Mouse (Mus musculus) thymus, postnatal 14 days (tissue): ENCODE measurements around the gene Pspn.
A peak's percentile ranks its signal among the peaks of the same experiment; 100 is the strongest.

ENCODE experiments used
- DNase-seq: peaks from one replicate; pipeline ENCODE4 v3.0.0; 2021

Gene Pspn

DNA sequence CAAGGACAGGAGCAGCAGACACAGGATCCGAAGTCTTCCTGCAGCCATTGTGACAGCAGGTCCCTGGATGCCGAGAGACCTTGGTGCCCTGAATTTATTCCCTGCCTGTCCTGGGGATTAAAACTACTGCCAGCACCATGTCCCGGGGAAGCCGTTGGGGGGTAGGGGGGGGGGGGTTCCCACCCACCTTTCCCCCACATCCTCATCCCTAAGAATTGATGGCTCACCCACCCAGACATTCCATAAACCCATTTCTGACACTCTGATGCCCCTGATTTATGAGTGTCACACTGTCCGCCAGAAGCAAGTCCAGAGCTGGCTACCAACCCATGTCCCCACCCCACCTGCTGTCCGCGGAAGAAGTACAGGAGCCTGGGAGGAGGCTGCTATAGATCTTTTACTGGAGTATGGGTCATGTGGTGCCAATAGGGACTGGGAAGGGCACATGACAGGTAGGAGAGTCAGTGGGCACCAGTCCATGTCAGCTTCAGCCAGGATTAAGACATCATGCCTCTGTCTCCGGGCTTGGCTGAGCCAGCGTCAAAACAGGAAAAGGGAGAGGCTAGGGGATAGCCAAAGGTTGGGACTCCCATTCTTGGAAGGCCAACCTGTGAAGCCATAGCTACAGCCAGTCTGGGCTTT lies at the start of gene Pspn:
Pspn (minus strand) TSS at position 51 of the 642 bp plus-strand sequence.
- no peak for DNase-seq

DNA sequence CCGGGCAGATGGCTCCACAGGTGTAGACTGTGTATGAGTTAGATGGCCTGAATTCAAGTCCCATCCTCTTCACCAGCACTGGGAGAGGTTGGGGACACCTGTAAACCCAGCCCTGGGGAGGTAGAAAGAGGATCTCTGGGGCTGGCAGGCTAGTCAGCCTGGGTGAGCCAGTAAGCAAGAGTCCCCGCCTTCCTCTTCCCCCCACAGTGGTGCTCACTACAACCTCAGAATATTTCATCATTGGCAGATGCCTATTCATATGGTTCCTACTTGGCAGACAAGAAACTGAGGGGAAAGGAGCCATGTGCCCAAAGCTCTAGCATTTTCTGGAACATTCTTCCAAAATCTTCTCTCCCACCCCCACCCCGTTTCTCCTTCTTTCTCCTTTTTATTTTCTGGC lies 49.0 kb upstream of the Pspn start:
- no peak for DNase-seq

DNA sequence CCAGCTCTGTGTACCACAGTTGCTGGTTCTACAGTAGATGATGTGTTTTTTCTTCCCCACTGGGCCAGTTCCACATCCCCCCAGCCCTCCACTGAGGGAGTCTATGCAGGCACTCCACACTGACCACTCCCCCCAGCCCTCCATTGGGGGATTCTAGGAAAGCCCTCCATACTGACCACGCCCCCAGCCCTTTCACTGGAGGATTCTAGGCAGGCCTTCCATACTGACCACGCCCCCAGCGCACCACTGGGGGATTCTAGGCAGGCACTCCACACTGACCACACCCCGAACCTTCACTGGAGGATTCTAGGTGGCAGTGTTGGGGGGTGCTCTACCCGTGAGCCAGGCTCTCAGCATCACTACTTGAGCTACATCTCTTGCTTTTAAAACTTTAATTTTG lies 47.6 kb upstream of the Pspn start:
- DNase-seq, result no peak

DNA sequence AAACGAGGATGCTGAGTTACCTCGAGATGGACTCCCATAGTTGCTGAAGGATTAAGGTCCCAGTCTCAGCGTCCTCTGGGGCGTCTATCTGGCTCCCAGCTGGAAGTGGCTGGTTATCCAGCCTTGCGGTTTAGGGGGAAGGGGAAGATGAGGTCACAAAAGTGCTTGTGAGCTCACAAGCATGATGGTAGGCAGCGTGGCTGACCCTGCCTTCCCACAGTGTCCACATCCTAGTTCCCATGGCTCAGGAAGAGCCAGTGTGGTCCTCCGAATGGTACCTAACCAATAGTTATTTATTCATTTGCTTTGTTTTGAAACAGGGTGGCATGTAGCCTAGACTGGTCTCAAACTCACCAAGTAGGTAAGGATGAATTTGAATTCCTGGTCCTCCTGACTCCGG lies 41.7 kb upstream of the Pspn start, which contains the start of gene Slc25a41:
Slc25a41 (minus strand) TSS at position 101 of the 400 bp plus-strand sequence.
- no peak for DNase-seq

DNA sequence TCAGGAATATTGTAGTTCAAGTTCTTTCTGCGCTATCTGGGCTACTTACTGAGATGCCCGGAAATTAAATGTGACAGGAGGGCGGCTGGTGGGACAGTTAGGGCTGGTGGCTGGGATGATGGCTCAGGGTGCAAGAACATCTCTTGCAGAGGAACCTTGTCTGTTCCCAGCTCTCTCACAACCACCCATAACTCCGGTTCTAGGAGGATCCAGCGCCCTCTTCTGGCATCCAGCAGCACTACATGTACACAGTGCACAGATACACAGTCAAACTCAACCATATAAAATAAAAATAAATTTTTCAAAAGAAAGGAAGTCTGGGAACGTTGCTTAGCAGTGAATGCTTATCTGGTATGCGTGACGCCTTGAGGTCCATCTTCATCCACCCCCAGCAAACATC lies 39.2 kb upstream of the Pspn start:
- DNase-seq, result peak; percentile 34

DNA sequence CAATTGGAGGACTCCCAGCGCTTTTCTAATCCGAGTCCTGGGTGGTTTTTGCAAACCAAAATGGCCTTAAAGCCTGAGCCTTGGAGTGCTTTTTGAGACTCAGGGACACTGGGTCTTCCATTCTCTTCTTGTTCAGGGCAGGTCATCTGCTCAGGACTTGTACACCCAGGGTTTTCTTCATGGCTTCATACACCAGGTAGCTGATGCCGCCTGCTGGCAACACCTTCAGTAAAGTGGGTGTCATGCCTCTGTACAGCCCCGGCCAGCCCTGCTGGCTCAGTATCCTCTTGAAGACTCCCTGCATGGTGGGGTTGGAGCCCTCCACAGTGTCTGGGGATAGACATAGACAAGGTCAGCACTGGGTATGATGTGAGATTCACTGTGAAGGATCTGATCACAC lies 33.0 kb upstream of the Pspn start:
- no peak for DNase-seq

DNA sequence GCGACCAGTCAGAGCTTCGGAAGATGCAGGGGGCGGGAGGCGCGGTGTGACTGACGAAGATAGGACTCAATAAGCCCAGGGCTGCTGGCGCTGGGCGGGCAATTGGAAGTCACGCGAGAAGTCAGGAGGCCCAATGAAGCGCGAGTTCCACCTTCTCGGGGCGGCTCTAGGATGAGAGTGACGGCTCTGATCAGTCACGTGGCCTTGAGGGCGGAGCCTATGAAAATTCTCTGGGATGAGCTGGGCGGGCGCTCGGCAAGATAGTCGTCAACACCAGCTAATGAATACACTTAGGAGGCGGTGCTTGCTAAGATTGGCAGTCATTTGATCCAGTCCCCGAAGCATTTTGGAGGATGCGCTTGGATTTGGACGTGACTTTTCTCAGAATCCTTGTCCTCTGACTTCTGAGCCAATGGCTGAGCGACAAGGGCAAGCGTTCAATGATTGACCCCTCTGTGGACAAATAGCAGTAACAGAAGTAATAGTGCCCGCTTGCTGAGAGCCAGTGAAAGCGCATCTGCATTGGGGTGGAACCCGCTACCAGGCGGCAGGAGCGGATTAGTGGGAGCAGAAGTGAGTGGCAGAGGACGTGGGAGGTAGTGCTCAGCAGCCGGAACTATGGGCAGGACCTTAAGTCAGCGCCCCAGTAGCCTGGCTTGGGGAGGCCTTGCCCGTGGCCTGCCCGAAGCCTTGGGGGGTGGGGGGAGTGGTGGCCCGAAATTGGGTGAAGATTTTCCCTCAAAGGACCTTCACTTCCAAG lies 32.0 kb upstream of the Pspn start:
- DNase-seq, result no peak

DNA sequence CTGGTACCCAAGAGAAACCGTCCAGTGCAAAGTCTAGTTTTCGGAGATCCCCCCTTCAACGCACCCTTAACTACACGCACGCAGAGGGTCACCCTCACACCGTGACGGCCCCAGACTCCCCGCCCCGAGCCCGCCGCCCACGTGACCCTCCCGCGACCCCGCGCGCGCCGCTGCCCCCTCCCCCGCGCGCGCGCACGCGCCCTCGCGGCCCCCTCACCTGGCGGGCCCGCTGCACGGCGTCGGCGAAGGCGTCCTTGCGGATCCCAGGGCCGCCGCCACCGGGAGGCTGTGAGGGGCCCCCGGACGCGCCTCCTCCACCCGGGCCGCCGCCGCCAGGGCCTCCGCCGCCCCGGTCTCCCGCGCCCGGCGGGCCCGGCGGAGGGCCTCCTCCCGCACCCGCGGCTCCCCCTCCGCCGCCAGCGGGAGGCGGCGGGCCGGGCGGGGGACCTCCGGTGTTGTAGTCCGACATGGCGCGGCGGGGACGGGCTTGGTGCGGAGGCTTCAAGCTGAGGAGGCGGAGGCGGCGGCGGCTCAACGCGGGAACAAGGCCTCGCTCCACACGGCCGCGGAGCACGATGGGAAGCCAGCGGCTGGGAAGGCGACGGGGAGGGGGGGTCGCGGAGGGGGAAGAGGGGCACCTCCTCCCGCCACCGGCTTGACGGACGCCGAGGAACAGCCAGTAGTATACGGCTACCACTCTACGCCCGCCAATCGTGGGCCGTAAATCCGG lies 31.3 kb upstream of the Pspn start, which contains the start of gene Khsrp:
Khsrp (minus strand) TSS at position 592 of the 730 bp plus-strand sequence.
- DNase-seq, result peak; percentile 99

DNA sequence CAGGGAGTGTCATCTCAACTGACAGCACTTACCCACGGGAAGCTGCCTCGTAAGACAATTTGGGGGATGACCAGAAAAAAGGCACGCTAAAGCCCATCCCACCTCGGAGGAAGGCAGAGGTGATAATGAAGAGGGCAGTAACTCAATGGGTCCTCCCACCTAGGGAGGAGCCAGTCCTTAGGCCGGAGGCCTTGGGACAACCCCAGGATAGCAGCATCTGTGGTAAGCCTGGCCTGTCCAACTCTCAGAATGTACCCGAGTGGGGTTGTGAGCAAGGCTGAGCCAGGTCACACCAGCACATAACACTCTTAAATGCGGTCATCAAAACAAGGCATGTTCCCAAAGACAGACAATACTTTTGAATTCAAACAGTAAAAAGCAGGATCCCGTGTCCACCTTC lies 29.9 kb upstream of the Pspn start:
- no peak for DNase-seq

DNA sequence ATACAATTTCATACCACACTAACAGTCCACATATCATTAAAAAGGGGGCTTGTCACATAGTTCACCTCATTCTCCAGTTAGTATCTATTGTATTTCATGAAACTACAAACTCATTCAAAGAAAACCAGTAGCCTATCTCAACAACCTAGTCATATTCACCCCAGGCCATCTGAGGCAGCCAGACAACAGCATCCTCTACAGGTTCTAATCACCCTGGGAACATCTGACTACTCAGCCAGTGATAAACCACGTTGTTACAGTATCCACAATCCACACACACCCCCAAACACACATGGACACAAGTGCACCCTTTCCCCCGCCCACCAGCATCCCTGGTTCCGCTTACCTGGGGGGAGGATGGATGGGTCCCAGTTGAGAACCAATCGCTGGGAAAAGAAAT lies 27.7 kb upstream of the Pspn start:
- no peak for DNase-seq

DNA sequence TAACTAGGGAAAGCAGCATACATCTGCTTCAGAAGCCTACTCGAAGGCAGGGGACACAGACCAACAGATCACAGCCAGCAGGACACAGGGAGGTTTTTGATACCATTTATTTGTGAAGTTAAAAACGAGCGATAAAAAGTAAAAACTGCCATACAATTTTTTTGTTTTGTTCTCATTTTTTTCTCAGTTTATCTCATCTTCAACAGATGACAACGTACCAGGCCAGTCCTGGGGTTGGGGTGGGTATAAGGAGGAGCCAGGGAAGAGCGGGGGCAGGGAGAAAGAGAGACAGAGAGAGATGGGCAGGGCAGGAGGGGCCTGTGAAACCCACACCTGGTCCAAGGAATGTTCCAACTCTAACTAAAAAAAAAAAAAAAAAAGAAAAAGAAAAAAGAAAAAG lies 21.1 kb upstream of the Pspn start:
- DNase-seq, result no peak

DNA sequence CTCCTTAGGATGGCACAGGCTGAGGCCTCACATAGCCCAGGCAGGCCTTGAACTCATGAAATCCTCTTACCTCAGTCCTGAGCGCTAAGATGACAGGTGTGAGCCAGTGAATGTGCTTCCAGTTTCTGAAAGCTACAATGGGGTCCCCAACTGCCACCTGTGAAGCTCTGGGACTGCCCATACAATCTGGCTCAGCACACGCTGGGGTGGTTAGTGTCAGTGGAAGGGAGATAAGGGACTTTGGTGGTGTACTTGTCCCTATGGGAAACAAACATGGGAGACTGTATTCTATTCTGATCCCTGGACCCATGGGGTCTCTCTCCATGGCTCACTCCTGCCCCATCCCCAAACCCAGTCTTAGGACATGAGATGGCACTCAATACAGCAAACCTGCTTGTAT lies 19.9 kb upstream of the Pspn start:
- DNase-seq, result no peak

DNA sequence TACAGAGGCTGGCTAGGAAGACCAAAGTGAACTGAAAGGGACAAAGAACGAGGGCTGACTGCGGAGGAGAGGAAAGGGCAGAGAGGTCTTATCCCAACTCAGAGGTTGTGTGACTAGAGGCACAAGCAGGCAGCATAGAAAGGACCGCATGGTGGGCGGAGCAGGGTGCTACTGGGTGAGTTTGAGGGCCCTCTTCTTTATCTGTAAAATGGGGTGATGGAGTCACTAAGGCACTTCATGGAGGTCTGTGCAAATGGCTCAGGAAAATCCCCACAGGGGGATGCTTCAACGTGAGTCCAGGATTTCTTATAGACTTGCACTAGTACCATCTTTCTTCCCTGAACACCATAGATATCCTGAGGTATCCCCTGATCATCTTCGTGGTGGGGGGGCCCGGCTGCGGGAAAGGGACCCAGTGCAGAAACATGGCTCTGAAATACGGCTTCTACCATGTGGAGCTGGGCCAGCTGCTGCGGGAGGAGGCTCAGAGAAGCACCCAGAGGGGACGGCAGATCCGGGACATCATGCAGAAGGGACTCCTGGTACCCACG lies 12.5 kb upstream of the Pspn start:
- DNase-seq, result no peak

DNA sequence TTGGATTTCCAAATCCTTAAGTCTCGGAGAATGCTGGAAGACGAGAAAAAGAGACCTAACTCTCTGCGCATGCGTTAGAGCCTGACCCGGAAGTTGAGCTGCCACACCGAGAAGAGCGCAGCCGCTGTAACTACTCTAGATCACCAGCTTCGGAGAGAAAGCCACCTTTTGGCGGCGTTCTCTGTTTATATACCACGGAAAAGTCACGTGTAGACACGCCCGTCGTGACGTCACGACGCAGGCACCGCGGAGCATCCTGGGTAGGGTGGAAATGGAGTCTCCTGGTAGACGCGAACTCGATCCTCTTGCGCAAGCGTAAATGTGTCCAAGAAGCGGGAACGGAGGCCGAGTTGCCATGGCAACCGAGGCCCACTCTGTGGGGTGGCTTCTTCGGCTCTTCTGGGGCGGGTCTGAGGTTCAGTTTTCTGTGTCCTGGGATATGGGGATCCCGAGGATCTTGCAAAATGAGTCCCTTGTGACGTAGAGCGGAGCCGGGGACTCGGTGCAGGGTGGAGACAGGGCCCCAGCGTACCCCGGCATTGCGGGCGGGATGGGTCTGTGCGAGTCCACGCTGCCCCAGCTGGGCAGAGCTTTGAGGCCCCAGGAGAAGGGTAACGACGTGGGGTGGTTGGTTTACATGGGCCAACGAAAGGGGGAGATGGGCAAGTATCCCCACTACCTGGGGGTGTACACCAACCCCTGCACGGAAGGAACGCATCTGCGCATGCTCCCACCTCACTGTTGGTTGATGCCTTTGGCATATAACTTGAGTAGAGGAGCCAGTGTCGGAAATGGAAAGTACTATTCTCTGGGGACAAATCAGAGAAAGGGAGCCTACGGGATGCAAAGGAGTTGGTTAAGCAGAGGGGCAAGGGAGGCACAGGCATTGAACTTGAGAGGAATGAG lies 11.7 kb upstream of the Pspn start, which contains the start of the genes Gtf2f1 and Gm17949:
Gtf2f1 (minus strand) TSS at position 53 of the 906 bp plus-strand sequence.
Gm17949 (plus strand) TSS at position 234 of the 906 bp plus-strand sequence.
- DNase-seq, result peak; percentile 93

DNA sequence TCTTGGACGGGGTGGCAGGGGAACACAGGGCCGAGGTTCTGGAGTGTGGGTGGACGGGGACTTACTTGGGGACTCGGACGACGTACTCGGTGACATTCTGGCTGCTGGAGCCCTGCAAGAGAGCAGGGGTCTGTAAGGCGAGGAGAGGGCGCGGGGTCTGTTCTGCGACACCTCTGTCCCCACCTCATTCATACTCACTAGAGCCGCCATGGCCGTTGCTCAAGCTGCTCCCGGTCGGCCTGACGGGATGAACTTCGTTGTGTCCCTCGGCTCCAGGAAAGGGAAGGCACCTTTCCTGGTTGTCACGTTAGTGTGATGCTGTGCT lies 11.1 kb upstream of the Pspn start:
- no peak for DNase-seq

DNA sequence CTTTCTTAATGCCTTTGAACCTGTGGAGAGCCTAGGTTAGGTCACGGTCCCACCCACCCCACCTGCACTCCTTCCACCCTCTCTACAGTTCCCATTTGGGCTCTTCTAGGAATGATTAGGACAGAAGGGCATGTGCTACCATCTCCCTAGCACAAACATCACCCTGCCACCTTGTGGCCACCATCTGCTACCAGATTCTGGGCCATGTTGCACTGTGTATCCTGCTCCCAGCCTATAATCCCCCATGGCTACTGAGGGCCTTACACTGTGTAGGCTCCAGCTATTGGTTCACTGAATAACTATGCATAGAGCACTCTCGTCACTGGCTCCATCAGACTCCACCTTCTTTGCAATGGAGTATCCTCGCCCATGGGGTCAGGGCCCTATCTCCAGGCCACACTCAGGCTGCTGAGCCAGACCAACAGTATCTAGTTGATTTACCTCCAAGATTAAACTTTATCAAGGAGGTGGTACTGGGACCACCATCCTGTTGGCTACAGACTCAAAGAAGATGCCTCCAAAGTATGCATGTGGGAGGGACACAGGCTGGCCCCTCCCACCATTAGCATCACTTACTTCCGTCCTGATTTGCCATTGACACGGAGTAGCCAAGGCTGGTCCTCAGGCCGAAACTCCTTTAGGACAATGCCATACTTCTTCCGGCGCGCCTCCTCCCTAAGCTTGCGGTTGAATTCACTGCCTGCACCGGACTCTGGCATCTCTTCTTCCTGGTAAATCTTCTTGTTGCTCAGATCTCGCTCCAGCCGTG lies 7.5 kb upstream of the Pspn start:
- DNase-seq, result no peak

DNA sequence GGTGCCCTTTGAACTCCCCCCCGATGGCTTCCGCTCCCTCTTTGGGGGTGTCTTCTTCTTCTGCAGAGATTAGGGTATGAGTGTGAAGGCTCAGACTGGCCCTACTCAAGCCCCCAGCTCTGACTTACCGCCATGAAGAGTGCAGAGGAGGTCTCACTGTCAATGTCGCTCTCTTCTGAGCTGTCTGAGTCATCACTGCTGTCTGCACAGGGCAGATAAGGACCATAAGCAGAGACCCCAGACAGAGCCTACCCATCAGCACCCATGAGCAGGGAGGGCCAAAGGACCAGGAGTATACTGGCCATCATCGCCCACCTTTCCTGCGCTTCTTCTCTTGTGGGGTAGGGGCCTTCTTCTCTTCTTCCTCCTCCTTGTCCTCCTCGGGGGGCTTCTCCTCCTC lies 4.2 kb upstream of the Pspn start:
- no peak for DNase-seq

DNA sequence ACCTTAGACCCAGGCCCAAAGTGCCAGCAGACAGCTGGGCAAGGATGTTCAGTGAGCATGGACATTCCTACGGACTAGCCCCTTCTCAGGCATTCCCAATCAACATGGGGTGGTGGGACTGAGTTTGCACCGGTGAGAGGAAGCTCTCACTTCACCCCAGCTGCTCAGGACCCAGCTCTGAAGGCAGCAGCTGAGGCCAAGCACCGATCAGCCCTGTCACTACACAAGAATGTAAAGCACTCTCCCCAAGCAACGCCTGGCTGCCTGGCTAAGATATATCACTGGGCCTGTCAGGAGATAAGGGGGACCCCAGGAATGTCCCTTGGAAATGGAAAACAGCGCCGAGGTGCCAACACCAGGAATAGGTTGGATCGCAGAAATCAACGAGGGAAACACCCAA lies 1.4 kb upstream of the Pspn start:
- DNase-seq, result no peak

DNA sequence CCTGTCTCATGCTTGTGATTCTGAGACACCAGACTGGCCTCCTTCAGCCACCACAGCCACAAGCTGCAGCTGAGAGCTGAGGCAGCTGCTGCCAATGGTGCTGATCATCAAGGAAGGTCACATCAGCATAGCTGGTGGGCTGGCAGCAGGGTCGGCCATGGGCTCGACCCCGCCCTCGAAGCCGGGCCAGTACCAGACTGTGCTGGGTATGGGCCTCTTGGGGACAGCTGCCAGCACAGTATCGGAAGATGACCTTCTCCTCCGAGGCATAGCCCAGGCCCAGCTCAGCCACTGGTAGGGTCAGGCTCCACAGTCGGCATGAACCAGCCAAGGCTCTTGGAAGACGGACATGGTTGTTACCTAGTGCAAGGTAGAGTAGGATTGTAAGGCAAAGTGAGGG lies 404 bp downstream of the Pspn start:
- no peak for DNase-seq

DNA sequence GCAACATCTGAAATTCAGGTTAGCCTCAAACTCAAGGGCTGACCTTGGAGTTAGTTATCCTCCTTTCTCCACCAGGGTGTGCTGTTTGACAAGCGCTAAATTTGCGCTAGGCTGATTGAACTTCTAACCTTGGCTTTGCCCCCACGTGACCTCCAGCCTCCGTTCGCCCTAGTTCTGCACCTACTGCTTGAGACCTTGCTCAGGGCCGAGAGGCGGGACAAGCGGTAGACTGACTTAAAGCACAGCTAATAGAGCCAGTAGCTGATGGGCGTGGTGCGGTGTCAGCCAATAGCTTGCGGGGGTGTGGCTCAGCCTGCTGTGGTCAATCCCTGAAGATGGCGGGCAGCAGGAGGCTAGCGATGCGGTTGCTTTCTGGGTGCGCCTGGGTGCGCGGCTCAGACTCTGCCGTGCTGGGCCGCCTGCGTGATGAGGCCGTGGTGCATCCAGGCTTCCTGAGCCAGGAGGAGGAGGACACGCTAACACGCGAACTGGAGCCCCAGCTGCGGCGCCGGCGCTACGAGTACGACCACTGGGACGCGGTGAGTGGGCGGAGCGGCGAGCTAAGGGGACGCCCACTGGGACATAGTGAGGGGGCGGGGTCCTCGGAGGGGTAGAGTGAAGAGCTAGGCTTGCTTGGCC lies 2.7 kb downstream of the Pspn start, which contains the start of gene Alkbh7:
Alkbh7 (plus strand) TSS at position 311 of the 639 bp plus-strand sequence.
- peak; percentile 95 for DNase-seq

DNA sequence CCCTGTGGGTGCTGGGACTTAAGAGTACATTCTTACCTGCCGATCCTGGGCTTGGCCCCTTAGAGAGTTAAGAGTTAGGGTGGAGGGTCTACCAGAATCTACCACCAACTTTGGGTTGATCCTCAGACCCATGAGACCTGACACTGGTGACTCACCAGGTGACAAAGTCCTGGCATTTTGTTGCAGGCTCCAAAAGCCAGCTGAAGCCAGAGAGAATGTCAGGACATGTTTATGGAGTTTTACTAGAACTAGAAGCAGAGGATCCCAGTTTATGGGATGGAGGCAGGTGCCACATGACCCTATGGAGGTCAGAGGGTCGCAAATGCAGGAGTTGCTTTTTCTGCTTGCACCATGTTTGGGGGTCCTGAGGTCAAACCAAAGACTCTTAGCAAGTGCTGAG lies 3.3 kb downstream of the Pspn start:
- DNase-seq, result no peak
